Mouse (Mus musculus) midbrain, postnatal 0 days (tissue): ENCODE measurements around the gene Pip5k1c. TPM values are rescaled to one million over a fixed set of nuclear protein-coding genes. Genes with fewer than 3 reads are reported as not detected.

Experiments
- ATAC-seq: fragments of 200-750 bp; cut with Nextera tagmentation; 2 replicates; pipeline ENCODE4 v1.8.0; 2017; ENCODE audit warnings: moderate number of reproducible peaks, mild to moderate bottlenecking, moderate TSS enrichment, moderate library complexity; ENCODE audit not compliant: low FRiP score
- DNase-seq: peaks from one replicate; pipeline ENCODE4 v3.0.0-alpha.2; 2015; ENCODE audit warnings: low spot score
- H3K27ac ChIP-seq: fragments of 300-500 bp; sonication (generic); 2 replicates; pipeline ENCODE4 v1.5.1; 2014; ENCODE audit warnings: low read depth, mild to moderate bottlenecking, low read length, mixed read lengths
- H3K27me3 ChIP-seq: fragments of 300-500 bp; sonication (generic); 2 replicates; pipeline ENCODE4 v1.6.1; 2014; ENCODE audit warnings: low read length, control low read depth, mixed read lengths; ENCODE audit not compliant: insufficient read depth
- H3K36me3 ChIP-seq: fragments of 300-500 bp; sonication (generic); 2 replicates; pipeline ENCODE4 v1.6.1; 2014; ENCODE audit warnings: low read length, control low read depth, mixed read lengths; ENCODE audit not compliant: insufficient read depth
- H3K4me1 ChIP-seq: fragments of 300-500 bp; sonication (generic); 2 replicates; pipeline ENCODE4 v1.6.1; 2014; ENCODE audit warnings: mild to moderate bottlenecking, control low read depth, antibody characterized with exemption, low read length, mixed read lengths; ENCODE audit not compliant: insufficient read depth
- H3K4me2 ChIP-seq: fragments of 300-500 bp; sonication (generic); 2 replicates; pipeline ENCODE4 v1.6.1; 2014; ENCODE audit warnings: low read depth, mild to moderate bottlenecking, low read length, mixed read lengths; ENCODE audit not compliant: poor library complexity, severe bottlenecking
- H3K4me3 ChIP-seq: fragments of 300-500 bp; sonication (generic); 2 replicates; pipeline ENCODE4 v1.5.1; 2014; ENCODE audit warnings: low read depth, mild to moderate bottlenecking, low read length, moderate library complexity
- H3K9ac ChIP-seq: fragments of 300-500 bp; sonication (generic); replicated peaks from 2 replicates; pipeline ENCODE4 v1.6.1; 2014; ENCODE audit warnings: mild to moderate bottlenecking, low read length, moderate library complexity, mixed read lengths; ENCODE audit not compliant: poor library complexity, severe bottlenecking
- H3K9me3 ChIP-seq: fragments of 300-500 bp; sonication (generic); 2 replicates; pipeline ENCODE4 v1.6.1; 2016; ENCODE audit warnings: low read length, control low read depth
- CTCF ChIP-seq: IDR thresholded peaks from 2 replicates; pipeline ENCODE4 v1.5.1; 2016; ENCODE audit warnings: antibody characterized with exemption, mild to moderate bottlenecking
- WGBS: fragments of 180-500 bp; shearing (Covaris S2); extraction: QIAGEN DNeasy Blood & Tissue Kit; methylation state at CpG from one replicate; pipeline ENCODE4 v1.1.7; 2014; 5-methylcytosine and 5-hydroxymethylcytosine counted together
- polyA plus RNA-seq: library from polyadenylated mRNA; unstranded; fragments of >200 nt; fragmentation: Nextera tagmentation; extraction: Ambion mirVana; gene quantifications from 2 replicates; pipeline ENCODE4 v1.2.1, GENCODE M21; 2015
- total RNA-seq: library from RNA; depleted of rRNA; stranded (reverse); fragments of >200 nt; gene quantifications from 2 replicates; pipeline ENCODE4 v1.2.3, GENCODE M21; 2014

The Pip5k1c gene
- total and polyA plus RNA-seq, 2 experiments from 2014 or later = 125 to 256 TPM

- WGBS = 77% methylated on average over 12 of the region's 12 CpGs
- no peak for ATAC-seq
These were observed 69.7 kb downstream of the Pip5k1c start for GRCm38 (mm10) chr10:81362336-81362949.

GRCm38 (mm10) chr10:81363436-81364346 lies 70.9 kb downstream of the Pip5k1c start:
- Histone ChIP-seq H3K27me3 (0 out of 2 replicates have a peak, but pooled peaks cover 14% of the 10 kb centered on the region), H3K27ac (no peak overlapping the region), H3K36me3 (peaks cover 45% of the 10 kb centered on the region), H3K4me2 (peak overlapping the region; percentile 16; the same call in 1 of the 2 replicates), H3K9me3 (no peaks in the 10 kb centered on the region), H3K4me3 (peak overlapping the region; percentile 9), H3K9ac (0 out of 2 replicates have a peak overlapping the region, but pooled peaks have one; percentile 24), H3K4me1 (peaks cover 7% of the 10 kb centered on the region; the same call in 1 of the 2 replicates)
- WGBS = 17% methylated on average over 54 of the region's 54 CpGs
- DNase-seq (no peak), ATAC-seq (no peak)
- no peak for TF ChIP-seq CTCF

More at GRCm38 (mm10) chr10:81362336-81362949, 69.7 kb downstream of the Pip5k1c start:
- Histone ChIP-seq H3K4me2 (no peak overlapping the region), H3K36me3 (peaks cover 33% of the 10 kb centered on the region), H3K9ac (no peak overlapping the region), H3K27me3 (0 out of 2 replicates have a peak, but pooled peaks cover 14% of the 10 kb centered on the region), H3K9me3 (no peaks in the 10 kb centered on the region), H3K4me3 (no peak overlapping the region), H3K4me1 (peaks cover 11% of the 10 kb centered on the region), H3K27ac (no peak overlapping the region)
- DNase-seq = no peak
- no peak for TF ChIP-seq CTCF

- Histone ChIP-seq H3K9ac (0 out of 2 replicates have a peak overlapping the region, but pooled peaks have one; percentile 24), H3K36me3 (peaks cover 55% of the 10 kb centered on the region), H3K9me3 (no peaks in the 10 kb centered on the region), H3K4me1 (peaks cover 7% of the 10 kb centered on the region; the same call in 1 of the 2 replicates), H3K27ac (no peak overlapping the region), H3K4me3 (0 out of 2 replicates have a peak overlapping the region, but pooled peaks have one; percentile 3), H3K4me2 (peak overlapping the region; percentile 24; the same call in 1 of the 2 replicates), H3K27me3 (0 out of 2 replicates have a peak, but pooled peaks cover 14% of the 10 kb centered on the region)
- TF ChIP-seq CTCF = no peak
- WGBS = 13% methylated on average over 28 of the region's 28 CpGs
- DNase-seq (no peak), ATAC-seq (no peak; the same call in 1 of the 2 replicates)
These were observed 71.9 kb downstream of the Pip5k1c start for GRCm38 (mm10) chr10:81364666-81365065.

- no peak for TF ChIP-seq CTCF
- Histone ChIP-seq H3K4me3 (no peak overlapping the region), H3K27ac (no peak overlapping the region), H3K4me2 (no peak overlapping the region), H3K36me3 (peaks cover 56% of the 10 kb centered on the region), H3K9me3 (no peaks in the 10 kb centered on the region), H3K9ac (no peak overlapping the region), H3K4me1 (peaks cover 7% of the 10 kb centered on the region; the same call in 1 of the 2 replicates), H3K27me3 (0 out of 2 replicates have a peak, but pooled peaks cover 14% of the 10 kb centered on the region)
- WGBS = 41% methylated on average over 4 of the region's 4 CpGs
- peak; percentile 8; the same call in 1 of the 2 replicates for ATAC-seq
- DNase-seq = no peak
These were observed 72.3 kb downstream of the Pip5k1c start for GRCm38 (mm10) chr10:81365073-81365472.

GRCm38 (mm10) chr10:81365672-81366476 lies 73.1 kb downstream of the Pip5k1c start, which contains the start of gene 4930404N11Rik:
Gene 4930404N11Rik, minus strand, starts transcription at chr10:81365816.
- H3K9me3 ChIP-seq = no peaks in the 10 kb centered on the region
- H3K27ac ChIP-seq = no peak within 1 kb of the TSS
- TF ChIP-seq CTCF = no peak
- peak within 1 kb of the TSS; percentile 24; the same call in 1 of the 2 replicates for H3K4me2 ChIP-seq
- H3K27me3 ChIP-seq = 0 out of 2 replicates have a peak, but pooled peaks cover 14% of the 10 kb centered on the region
- H3K4me1 ChIP-seq = peaks cover 7% of the 10 kb centered on the region; the same call in 1 of the 2 replicates
- WGBS = 20% methylated on average over 12 of the region's 12 CpGs
- peaks cover 63% of the 10 kb centered on the region for H3K36me3 ChIP-seq
- no peak for ATAC-seq
- DNase-seq = no peak
- H3K4me3 ChIP-seq = 0 out of 2 replicates have a peak within 1 kb of the TSS, but pooled peaks have one; percentile 3
- H3K9ac ChIP-seq = 0 out of 2 replicates have a peak within 1 kb of the TSS, but pooled peaks have one; percentile 24
